Mouse (Mus musculus): Measurements from ENCODE around the gene Gpr87.
A peak's percentile ranks its signal among the peaks of the same experiment; 100 is the strongest.
"Not testable (repeated sequence)": the region's sequence is repeated elsewhere in the genome, so short reads cannot be mapped to it uniquely, and the experiment has no call there.

Gpr87 gene

GRCm38 (mm10) chr3:59187336-59187735 lies 7.6 kb downstream of the Gpr87 start:
- no peak for DNase-seq (ENCODE audit: low read depth, low spot score)

GRCm38 (mm10) chr3:59185662-59186061 lies 9.2 kb downstream of the Gpr87 start:
- no peak for DNase-seq (ENCODE audit: low read depth, low spot score)

GRCm38 (mm10) chr3:59182129-59182528 lies 12.8 kb downstream of the Gpr87 start:
- no peak for DNase-seq (ENCODE audit: low read depth, low spot score)

GRCm38 (mm10) chr3:59181134-59181533 lies 13.8 kb downstream of the Gpr87 start:
- no peak for DNase-seq (ENCODE audit: low read depth, low spot score)

- DNase-seq (ENCODE audit: low read depth, low spot score), result no peak
These were observed 18.0 kb downstream of the Gpr87 start for GRCm38 (mm10) chr3:59176871-59177270.

- DNase-seq (ENCODE audit: low read depth, low spot score), result peak; percentile 68
These were observed 19.7 kb downstream of the Gpr87 start for GRCm38 (mm10) chr3:59175234-59175633.

- DNase-seq (ENCODE audit: low read depth, low spot score), result peak; percentile 4
These were observed 20.3 kb downstream of the Gpr87 start for GRCm38 (mm10) chr3:59174426-59175154.

GRCm38 (mm10) chr3:59169921-59170627 lies 24.8 kb downstream of the Gpr87 start:
- DNase-seq (ENCODE audit: low read depth, low spot score), result no peak

- peak; percentile 17 for DNase-seq (ENCODE audit: low read depth, low spot score)
These were observed 25.7 kb downstream of the Gpr87 start for GRCm38 (mm10) chr3:59169215-59169614.

- peak; percentile 19 for DNase-seq (ENCODE audit: low read depth, low spot score)
These were observed 26.4 kb downstream of the Gpr87 start for GRCm38 (mm10) chr3:59168476-59168875.

- DNase-seq (ENCODE audit: low read depth, low spot score), result no peak
These were observed 27.4 kb downstream of the Gpr87 start for GRCm38 (mm10) chr3:59167417-59168054.

- no peak for DNase-seq (ENCODE audit: low read depth, low spot score)
These were observed 34.4 kb downstream of the Gpr87 start for GRCm38 (mm10) chr3:59160465-59160864.

GRCm38 (mm10) chr3:59157048-59157447 lies 37.9 kb downstream of the Gpr87 start:
- DNase-seq (ENCODE audit: low read depth, low spot score), result no peak

- no peak for DNase-seq (ENCODE audit: low read depth, low spot score)
These were observed 39.5 kb downstream of the Gpr87 start for GRCm38 (mm10) chr3:59155404-59155803.

- DNase-seq (ENCODE audit: low read depth, low spot score), result no peak
These were observed 40.0 kb downstream of the Gpr87 start for GRCm38 (mm10) chr3:59154888-59155287.

- DNase-seq (ENCODE audit: low read depth, low spot score), result no peak
These were observed 41.5 kb downstream of the Gpr87 start, which contains the start of gene P2ry14 for GRCm38 (mm10) chr3:59153424-59153823. TSS of gene P2ry14 (minus strand) at chr3:59153618.

- no peak for DNase-seq (ENCODE audit: low read depth, low spot score)
These were observed 44.3 kb downstream of the Gpr87 start for GRCm38 (mm10) chr3:59150624-59151023.

GRCm38 (mm10) chr3:59149646-59150045 lies 45.3 kb downstream of the Gpr87 start:
- DNase-seq (ENCODE audit: low read depth, low spot score), result no peak

GRCm38 (mm10) chr3:59145194-59145593 lies 49.7 kb downstream of the Gpr87 start:
- no peak for DNase-seq (ENCODE audit: low read depth, low spot score)

GRCm38 (mm10) chr3:59141507-59142305 lies 53.2 kb downstream of the Gpr87 start:
- no peak for DNase-seq (ENCODE audit: low read depth, low spot score)

GRCm38 (mm10) chr3:59140941-59141340 lies 54.0 kb downstream of the Gpr87 start:
- DNase-seq (ENCODE audit: low read depth, low spot score), result not testable (repeated sequence)

GRCm38 (mm10) chr3:59140115-59140514 lies 54.8 kb downstream of the Gpr87 start:
- DNase-seq (ENCODE audit: low read depth, low spot score), result no peak
